Mouse (Mus musculus) layer of hippocampus, adult 2 months (tissue): ENCODE measurements around the gene Anapc11. TPM values are rescaled to one million over a fixed set of nuclear protein-coding genes. Genes with fewer than 3 reads are reported as not detected.

Experiments
- DNase-seq, 2 experiments: peaks; one replicate each; pipeline ENCODE4 v3.0.0; 2022; ENCODE audit warnings: low spot score in 2 of 2
- H3K27ac ChIP-seq: fragments of 200-600 bp; 2 replicates; pipeline ENCODE4 v1.8.1; 2022
- H3K4me3 ChIP-seq: fragments of 200-600 bp; 2 replicates; pipeline ENCODE4 v1.8.1; 2022; ENCODE audit warnings: mild to moderate bottlenecking
- CTCF ChIP-seq: fragments of 200-600 bp; conservative IDR thresholded peaks from 2 replicates; pipeline ENCODE4 v1.8.1; 2022; ENCODE audit warnings: antibody characterized with exemption, mild to moderate bottlenecking, moderate library complexity
- microRNA-seq, 2 experiments: library from miRNA; unstranded; fragments of <30 nt; microRNA quantifications; one replicate each; pipeline ENCODE4 v1.2.0; 2021
- total RNA-seq, 2 experiments: library from RNA; stranded (reverse); gene quantifications; 2 replicates each; pipeline ENCODE4 v1.2.3; 2021

Anapc11 gene
- total RNA-seq, 2 experiments from 2014 or later, result 87.1 to 89.6 TPM

GRCm38 (mm10) chr11:120642939-120643600 lies 44.8 kb downstream of the Anapc11 start:
- peak overlapping the region; percentile 55 for H3K4me3 ChIP-seq
- no peak for DNase-seq
- no peak for TF ChIP-seq CTCF
- H3K27ac ChIP-seq, result no peak overlapping the region

DNA sequence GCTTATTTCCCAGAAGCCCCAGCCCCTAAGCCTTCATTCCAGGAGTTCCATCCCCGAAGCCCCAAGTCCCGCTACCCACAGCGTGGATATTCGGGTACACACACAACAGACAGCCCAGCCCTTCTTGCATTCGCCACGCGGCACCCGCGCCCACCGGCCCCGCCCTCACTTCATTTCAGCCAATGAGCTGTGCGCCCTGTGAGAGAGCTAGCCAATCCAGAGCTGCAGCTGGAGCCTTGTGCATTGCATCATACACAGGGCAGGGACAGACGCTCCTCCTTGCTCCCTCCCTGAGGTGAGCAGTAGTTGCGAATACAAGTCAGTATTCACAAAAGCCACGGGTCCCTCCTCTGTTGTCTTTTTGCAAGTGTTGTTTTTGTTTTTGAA lies 45.4 kb downstream of the Anapc11 start, which contains the start of gene Pycr1:
Gene Pycr1, minus strand, starts transcription at position 169 of the 387 bp plus-strand sequence.
- H3K4me3 ChIP-seq, result peak within 1 kb of the TSS; percentile 55
- peak; percentile 92 to 94 for DNase-seq
- no peak within 1 kb of the TSS for H3K27ac ChIP-seq
- no peak for TF ChIP-seq CTCF

- Histone ChIP-seq H3K4me3 (peak overlapping the region; percentile 54), H3K27ac (peak overlapping the region; percentile 97)
Measured at GRCm38 (mm10) chr11:120647047-120647830, 49.0 kb downstream of the Anapc11 start.

GRCm38 (mm10) chr11:120648001-120648476 lies 49.8 kb downstream of the Anapc11 start, which contains the start of gene Myadml2:
Gene Myadml2, minus strand, starts transcription at chr11:120648158.
- Histone ChIP-seq H3K4me3 (peak within 1 kb of the TSS; percentile 54), H3K27ac (peak within 1 kb of the TSS; percentile 97)
- TF ChIP-seq CTCF, result 0 out of 2 replicates have a peak, but pooled peaks have one; percentile 9
- DNase-seq, result peak in 1 of 2 experiments; percentile 53

More at GRCm38 (mm10) chr11:120647047-120647830, 49.0 kb downstream of the Anapc11 start:
- TF ChIP-seq CTCF, result no peak
- no peak for DNase-seq

GRCm38 (mm10) chr11:120651872-120652271 lies 53.7 kb downstream of the Anapc11 start:
- no peak for DNase-seq
- peak; percentile 64 for TF ChIP-seq CTCF
- Histone ChIP-seq H3K4me3 (no peak overlapping the region), H3K27ac (no peak overlapping the region)

DNA sequence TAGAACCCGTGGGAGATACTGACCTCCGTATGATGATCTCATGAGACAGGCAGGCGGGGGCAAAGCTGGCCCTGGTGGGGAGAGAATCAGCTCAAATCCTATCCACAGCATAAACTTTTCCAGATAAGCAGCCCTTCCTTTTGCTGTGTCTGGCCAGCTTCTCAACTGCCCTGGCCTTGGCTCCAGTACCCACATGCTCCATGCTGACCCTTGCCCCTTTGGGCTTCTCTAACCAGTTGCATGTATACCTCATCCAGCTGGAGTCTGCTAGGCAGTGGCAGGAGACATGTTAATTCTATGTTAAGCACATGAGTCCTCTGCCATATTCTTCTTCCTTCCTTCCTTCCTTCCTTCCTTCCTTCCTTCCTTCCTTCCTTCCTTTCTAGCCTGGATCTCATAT lies 56.5 kb downstream of the Anapc11 start:
- Histone ChIP-seq H3K27ac (no peak overlapping the region), H3K4me3 (no peak overlapping the region)
- no peak for TF ChIP-seq CTCF
- no peak for DNase-seq

DNA sequence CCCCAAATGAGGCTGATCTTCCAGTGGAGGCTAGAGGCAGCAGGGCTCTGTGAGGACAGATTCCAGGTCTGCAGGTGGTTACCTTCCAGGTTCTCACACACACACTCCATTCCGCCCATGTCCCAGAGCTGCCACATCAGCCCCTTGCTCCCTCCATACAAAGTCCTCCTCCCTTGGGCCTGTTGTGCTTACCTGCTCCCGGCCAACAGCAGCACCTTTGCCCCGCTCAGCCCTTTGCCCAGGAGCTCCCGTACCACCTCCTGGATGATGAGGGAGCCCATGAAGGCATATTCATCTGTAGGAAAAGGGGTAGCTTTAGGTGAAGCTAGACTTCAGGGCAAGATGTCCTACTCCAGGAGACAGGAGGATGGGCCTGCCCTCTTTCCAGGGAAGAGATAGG lies 59.1 kb downstream of the Anapc11 start:
- Histone ChIP-seq H3K27ac (no peak overlapping the region), H3K4me3 (no peak overlapping the region)
- DNase-seq, result no peak

More for the DNA sequence above, 59.1 kb downstream of the Anapc11 start:
- no peak for TF ChIP-seq CTCF

Small RNAs within 50 kb of the gene (microRNA-seq; reads per million reads assigned to microRNA genes)
- 0.32 to 2.4 reads per million in 2 experiments for gene Mir6936

Other genes with a start within 250 kb of the Anapc11 start
- gene Actg1, start 249.9 kb upstream of the Anapc11 start, total RNA-seq, result 1,000 to 10,000 TPM; 1,285 to 1,295 TPM
- 1 to 10 TPM in 1 of 2 experiments, under 1 TPM in 1; 0.69 to 1.1 TPM for gene Fscn2, start 236.9 kb upstream of the Anapc11 start, total RNA-seq
- 10 to 100 TPM; 17.7 to 19.5 TPM for gene Faap100, start 219.7 kb upstream of the Anapc11 start, total RNA-seq
- 10 to 100 TPM; 64.1 to 70.1 TPM for gene Nploc4, start 160.7 kb upstream of the Anapc11 start, total RNA-seq
- gene Tspan10, start 155.8 kb upstream of the Anapc11 start, total RNA-seq, result under 1 TPM in 1 of 2 experiments, not detected in 1; 0.20 TPM
- gene Pde6g, start 144.9 kb upstream of the Anapc11 start, total RNA-seq, result under 1 TPM in 1 of 2 experiments, not detected in 1; 0.44 TPM
- gene Oxld1, start 140.4 kb upstream of the Anapc11 start, total RNA-seq, result 10 to 100 TPM; 17.7 to 19.0 TPM
- gene Ccdc137, start 140.3 kb upstream of the Anapc11 start, total RNA-seq, result 10 to 100 TPM; 20.0 to 32.3 TPM
- gene Arl16, start 130.8 kb upstream of the Anapc11 start, total RNA-seq, result 10 to 100 TPM; 52.0 to 54.8 TPM
- 10 to 100 TPM; 63.2 to 68.1 TPM for gene Mrpl12, start 113.8 kb upstream of the Anapc11 start, total RNA-seq
- 10 to 100 TPM; 19.8 to 22.3 TPM for gene Slc25a10, start 106.6 kb upstream of the Anapc11 start, total RNA-seq
- not detected for gene Gcgr, start 67.7 kb upstream of the Anapc11 start, total RNA-seq
- 10 to 100 TPM; 65.2 to 67.6 TPM for gene Mcrip1, start 48.7 kb upstream of the Anapc11 start, total RNA-seq
- not detected for gene Ppp1r27, start 47.3 kb upstream of the Anapc11 start, total RNA-seq
- gene P4hb, start 25.2 kb upstream of the Anapc11 start, total RNA-seq, result 100 to 1,000 TPM; 106 to 118 TPM
- gene Arhgdia, start 16.8 kb upstream of the Anapc11 start, total RNA-seq, result 100 to 1,000 TPM; 270 to 277 TPM
- 10 to 100 TPM; 58.0 to 66.8 TPM for gene Alyref, start 56 bp upstream of the Anapc11 start, total RNA-seq
- gene Npb, start 10.1 kb downstream of the Anapc11 start, total RNA-seq, result 1 to 10 TPM; 1.3 to 1.7 TPM
- gene Pcyt2, start 19.5 kb downstream of the Anapc11 start, total RNA-seq, result 100 to 1,000 TPM; 128 to 142 TPM
- 10 to 100 TPM; 42.9 to 46.4 TPM for gene Sirt7, start 26.8 kb downstream of the Anapc11 start, total RNA-seq
- gene Mafg, start 35.2 kb downstream of the Anapc11 start, total RNA-seq, result 10 to 100 TPM; 71.6 to 80.3 TPM
- 1 to 10 TPM; 1.3 to 1.8 TPM for gene Pycr1, start 45.3 kb downstream of the Anapc11 start, total RNA-seq
- 1 to 10 TPM; 3.9 to 8.7 TPM for gene Myadml2, start 49.7 kb downstream of the Anapc11 start, total RNA-seq
- 1 to 10 TPM; 4.7 to 5.4 TPM for gene Notum, start 62.8 kb downstream of the Anapc11 start, total RNA-seq
- gene Aspscr1, start 74.6 kb downstream of the Anapc11 start, total RNA-seq, result 10 to 100 TPM; 50.7 to 53.2 TPM
- gene Cenpx, start 115.3 kb downstream of the Anapc11 start, total RNA-seq, result 10 to 100 TPM; 13.1 to 16.9 TPM
- gene Lrrc45, start 115.5 kb downstream of the Anapc11 start, total RNA-seq, result 10 to 100 TPM; 60.0 to 70.4 TPM
- gene Rac3, start 123.0 kb downstream of the Anapc11 start, total RNA-seq, result 10 to 100 TPM; 36.4 to 38.2 TPM
- 10 to 100 TPM in 1 of 2 experiments, 1 to 10 TPM in 1; 9.9 to 11.3 TPM for gene Dcxr, start 128.9 kb downstream of the Anapc11 start, total RNA-seq
- 1 to 10 TPM; 1.3 to 4.9 TPM for gene Cbr2, start 133.7 kb downstream of the Anapc11 start, total RNA-seq
- gene Hmga1b, start 164.4 kb downstream of the Anapc11 start, total RNA-seq, result 10 to 100 TPM; 20.8 to 24.1 TPM
- gene Rfng, start 185.8 kb downstream of the Anapc11 start, total RNA-seq, result 10 to 100 TPM; 67.7 to 69.7 TPM
- 100 to 1,000 TPM; 150 to 153 TPM for gene Gps1, start 185.9 kb downstream of the Anapc11 start, total RNA-seq
- gene Dus1l, start 198.0 kb downstream of the Anapc11 start, total RNA-seq, result 10 to 100 TPM; 45.6 to 46.2 TPM
- 100 to 1,000 TPM; 184 to 185 TPM for gene Fasn, start 226.1 kb downstream of the Anapc11 start, total RNA-seq